Mouse (Mus musculus) bone marrow macrophage, adult 2 months (primary cell): ENCODE data around the gene Rnf114.

Experiments used
- CTCF ChIP-seq: IDR thresholded peaks from 2 replicates; pipeline ENCODE4 v1.5.1; 2012; ENCODE audit warnings: low read depth, mild to moderate bottlenecking, low read length, moderate library complexity
- POLR2A ChIP-seq: IDR thresholded peaks from 2 replicates; pipeline ENCODE4 v1.6.1; 2012; ENCODE audit warnings: mild to moderate bottlenecking, low read depth, low read length, borderline replicate concordance

GRCm38 (mm10) chr2:167506546-167507260 lies 14.3 kb downstream of the Rnf114 start:
- TF ChIP-seq POLR2A (no peak), CTCF (no peak)
